Mouse (Mus musculus): ENCODE results near the gene Hmga2.

GRCm38 (mm10) chr10:120377327-120377752 lies 98.9 kb downstream of the Hmga2 start:
- no peak for TF ChIP-seq CTCF (IDR thresholded peaks at IDR 0.05; ENCODE audit: low read depth, low read length)
- TF ChIP-seq POLR2A (IDR thresholded peaks at IDR 0.05; ENCODE audit: borderline replicate concordance, low read depth, low read length) = no peak
